Mouse (Mus musculus) fat pad, adult 2 months (tissue): Measurements from ENCODE around the gene Nav3.

Experiments used
- DNase-seq: peaks from one replicate; pipeline ENCODE4 v3.0.0-alpha.2; 2011; ENCODE audit warnings: low read depth, low spot score; ENCODE audit errors: extremely low read depth

The Nav3 gene

GRCm38 (mm10) chr10:109858568-109858967, 597.4 kb downstream of the Nav3 start:
- no peak for DNase-seq

- DNase-seq = no peak
These were observed 603.6 kb downstream of the Nav3 start for GRCm38 (mm10) chr10:109852392-109852791.

DNA sequence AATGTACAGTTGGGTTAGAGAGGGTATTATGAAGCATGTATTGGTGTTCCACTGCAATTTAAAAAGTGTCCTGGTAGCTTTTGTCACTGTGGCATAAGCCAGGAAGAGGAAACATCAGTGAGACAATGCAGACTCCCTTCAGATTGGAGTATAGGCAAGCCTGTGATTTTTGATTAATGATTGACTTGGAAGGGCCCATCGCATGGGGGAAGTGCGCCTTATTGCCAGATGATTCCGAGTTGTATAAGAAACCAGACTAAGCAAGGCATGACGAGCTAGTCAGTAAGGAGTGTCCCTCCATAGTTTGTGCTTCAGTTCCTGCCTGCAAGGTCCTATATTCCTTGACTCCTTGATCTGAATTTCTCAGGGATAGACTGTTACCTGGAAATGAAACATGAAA, 608.4 kb downstream of the Nav3 start:
- DNase-seq = no peak

GRCm38 (mm10) chr10:109843661-109844060, 612.3 kb downstream of the Nav3 start:
- DNase-seq = peak; percentile 18

DNA sequence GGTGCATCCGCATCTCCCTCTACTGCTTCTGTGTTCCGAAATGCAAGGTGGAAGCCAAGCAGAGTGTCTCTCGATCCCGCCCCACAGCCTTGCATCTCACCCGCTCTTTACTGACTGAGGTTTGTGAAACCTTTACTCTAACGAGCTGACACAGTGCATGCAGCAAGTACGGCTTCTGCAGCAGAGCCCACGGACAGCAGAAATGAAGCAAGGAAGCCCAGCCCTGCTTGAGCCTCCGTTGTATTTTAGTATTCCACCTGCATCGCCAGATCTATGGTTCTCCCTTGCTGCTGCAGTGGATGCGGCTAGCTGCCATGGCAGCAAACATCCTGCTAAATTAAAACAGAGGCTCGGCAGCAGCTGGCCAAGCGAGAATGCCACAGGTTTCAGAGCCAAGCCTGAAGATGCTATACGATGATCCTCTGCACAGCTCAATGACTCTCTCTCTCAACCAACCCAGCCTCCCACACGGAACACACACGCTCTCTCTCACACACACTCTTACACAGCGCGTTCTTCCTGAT, 623.2 kb downstream of the Nav3 start:
- no peak for DNase-seq

DNA sequence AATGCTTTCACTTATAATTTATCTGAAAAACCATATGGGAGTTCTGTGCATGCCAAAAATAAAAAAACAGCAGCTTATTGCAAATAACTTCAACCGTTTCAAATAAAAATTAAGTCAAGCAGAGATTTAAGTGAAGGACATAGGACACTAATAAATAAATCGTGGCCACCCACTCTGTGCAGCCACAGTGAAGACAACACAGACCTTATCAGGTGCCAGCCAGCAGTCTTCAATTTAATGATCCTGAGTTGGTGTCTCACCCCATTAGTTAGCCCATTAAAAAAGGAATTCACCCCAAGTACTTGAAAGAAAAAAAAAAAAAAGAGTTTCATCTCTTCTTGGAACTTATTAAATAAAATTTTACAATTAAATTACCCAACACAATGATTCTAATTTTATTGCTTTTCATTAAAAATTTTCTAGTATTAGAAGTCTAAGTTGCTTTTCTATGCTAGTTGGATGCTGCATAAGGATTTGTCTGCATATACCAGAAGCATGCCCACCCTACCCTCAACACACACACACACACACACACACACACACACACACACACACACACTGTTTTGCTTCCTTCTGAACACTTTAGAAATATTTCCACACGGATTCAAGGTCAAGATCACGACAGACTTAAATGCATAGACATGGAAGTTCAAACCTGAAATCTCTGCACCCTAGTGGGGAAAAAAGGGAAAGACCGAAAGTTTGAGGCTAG, 649.1 kb downstream of the Nav3 start:
- no peak for DNase-seq

DNA sequence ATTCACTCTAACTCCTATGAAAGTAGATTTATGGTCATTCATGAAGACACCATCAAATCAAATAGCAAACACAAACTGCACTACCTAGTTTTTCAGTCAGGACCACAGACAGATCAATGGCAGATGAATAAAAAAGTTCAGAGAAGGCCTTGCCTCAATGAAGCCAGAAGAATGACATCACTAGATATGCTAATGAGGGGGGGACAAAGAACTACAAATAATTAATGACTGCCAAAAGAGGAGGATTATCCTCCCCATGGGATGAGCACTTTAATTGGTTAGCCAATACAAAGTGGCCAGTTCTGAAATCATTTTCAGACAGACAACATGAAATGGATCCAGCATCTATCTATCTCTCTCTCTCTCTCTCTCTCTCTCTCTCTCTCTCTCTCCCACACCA, 652.6 kb downstream of the Nav3 start:
- DNase-seq = no peak

DNA sequence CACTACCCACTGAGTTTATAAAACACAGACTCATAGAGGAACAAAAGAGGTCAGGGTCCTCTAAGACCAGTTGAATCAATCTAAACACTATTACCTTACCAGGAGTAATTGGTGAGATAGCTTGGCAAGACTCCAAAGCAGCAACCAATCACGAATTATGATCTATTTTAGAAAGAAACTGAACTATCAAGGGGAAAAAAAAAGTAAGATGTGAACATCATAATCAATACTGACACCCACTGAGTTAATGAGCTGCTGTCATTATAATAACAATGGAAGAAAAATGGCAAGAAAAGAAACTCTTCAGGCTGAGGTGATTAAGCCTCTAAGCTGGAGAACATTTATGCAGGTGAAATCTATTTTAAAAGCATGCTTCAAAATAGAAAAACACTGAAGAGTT, 653.8 kb downstream of the Nav3 start:
- DNase-seq = no peak

DNA sequence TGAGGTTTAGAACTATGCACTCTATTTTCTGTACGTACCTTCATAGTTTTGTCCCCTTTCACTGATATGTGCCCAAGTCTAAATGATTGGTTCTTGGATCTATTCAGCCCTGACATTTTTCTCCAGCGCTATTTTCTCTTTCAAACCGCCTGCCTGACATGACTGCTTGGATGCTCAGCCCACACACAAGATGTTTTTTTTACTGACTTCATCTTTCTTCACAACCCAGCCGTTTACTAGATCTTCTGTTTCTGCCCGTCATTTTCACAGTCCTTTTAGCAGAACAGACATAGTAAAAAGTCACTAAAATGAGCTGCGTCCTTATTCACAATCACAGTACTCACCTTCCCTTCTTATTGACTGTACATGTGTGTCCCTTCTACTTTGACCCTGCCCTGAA, 656.8 kb downstream of the Nav3 start:
- no peak for DNase-seq

- DNase-seq = peak; percentile 31
These were observed 659.0 kb downstream of the Nav3 start for GRCm38 (mm10) chr10:109796981-109797380.

DNA sequence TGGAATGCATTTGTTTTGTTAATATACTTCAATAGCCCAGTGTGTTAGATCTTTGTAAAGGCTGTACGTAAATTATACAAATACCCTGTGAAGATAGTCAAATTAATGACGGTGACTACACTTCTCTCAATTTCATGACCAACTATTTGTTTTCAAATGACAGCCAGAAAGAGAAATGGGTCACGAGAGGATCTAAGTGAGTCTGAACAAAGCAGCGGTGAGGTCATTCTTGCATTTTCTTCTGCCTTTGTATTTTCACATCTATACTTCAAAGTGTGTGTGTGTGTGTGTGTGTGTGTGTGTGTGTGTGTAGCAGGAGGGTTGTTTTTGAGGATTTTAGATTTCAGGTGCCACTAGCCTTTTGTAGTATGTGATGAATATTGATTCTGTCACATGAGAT, 662.5 kb downstream of the Nav3 start:
- no peak for DNase-seq

DNA sequence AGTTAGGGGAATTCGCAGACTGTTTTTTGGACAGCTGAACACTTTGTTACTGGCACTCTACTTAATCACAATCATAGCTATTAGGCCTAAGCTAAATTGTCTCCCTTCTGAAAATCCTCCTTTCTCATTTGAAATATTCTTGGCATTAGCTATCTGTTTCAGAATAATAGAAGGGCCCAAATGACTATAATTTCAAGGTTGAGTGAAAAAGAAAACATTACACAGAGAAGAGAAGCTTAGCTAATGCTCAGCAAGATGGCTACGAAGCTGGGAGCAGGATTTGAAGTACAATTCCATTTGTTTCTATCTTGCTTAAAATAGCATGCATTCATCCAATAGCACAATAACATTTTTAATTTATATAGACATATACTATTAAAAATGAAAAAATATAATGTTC, 667.3 kb downstream of the Nav3 start:
- DNase-seq = no peak

DNA sequence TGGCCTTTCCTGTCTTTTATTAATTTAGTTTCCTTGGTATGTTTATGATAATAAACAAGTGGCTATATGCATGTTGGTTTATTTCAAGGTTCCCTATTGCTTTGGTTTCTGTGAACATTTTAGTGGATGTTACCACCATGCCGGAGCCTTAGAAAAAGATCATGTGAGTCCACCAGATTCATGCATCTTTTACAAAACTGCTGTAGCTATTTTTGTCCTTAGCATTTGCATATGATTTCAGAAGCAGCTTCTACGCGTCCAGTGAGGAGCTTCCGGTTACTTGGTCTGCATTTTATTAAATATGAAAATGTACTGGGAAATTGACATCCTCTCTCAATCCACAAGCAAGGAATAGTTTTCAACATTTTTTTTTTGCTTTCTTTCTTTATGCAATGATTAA, 676.9 kb downstream of the Nav3 start:
- DNase-seq = no peak

DNA sequence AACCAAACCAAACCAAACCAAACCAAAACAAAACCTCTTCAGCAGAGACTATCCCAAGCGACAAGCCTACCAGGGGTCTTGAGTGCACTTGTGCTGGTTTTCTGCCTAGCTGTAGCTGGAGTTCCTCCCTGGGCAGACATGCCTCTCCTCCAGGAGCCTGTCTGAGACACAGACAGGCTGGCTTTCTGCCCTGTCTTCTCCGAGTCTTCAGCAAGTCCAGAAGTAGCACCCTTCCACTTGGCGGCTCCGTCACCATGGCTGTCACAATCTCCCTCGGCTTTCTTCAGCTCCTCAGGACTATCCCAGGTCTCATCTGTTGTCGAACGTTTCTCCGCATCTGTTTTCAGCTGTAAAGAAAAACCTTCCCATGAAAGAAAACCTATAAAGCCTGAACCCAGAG, 686.9 kb downstream of the Nav3 start:
- DNase-seq = no peak

DNA sequence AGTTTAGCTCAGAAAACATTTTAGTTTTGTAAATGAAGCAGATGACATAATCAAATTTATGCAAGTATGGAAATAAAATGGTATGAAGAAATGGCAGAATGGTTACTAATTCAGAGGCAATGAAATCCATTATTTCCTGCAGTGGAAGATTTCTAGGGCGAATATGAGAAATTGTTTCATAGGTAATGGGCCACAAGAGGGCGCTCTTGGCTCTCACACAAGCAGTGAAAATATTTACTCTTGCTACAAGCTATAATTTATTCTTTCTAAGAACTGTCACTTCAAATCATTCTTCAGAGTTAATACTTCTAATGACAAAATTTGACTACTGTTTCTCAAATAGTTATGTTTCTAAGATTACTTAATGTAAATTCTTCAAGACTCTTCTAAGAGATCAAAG, 690.4 kb downstream of the Nav3 start:
- DNase-seq = no peak

DNA sequence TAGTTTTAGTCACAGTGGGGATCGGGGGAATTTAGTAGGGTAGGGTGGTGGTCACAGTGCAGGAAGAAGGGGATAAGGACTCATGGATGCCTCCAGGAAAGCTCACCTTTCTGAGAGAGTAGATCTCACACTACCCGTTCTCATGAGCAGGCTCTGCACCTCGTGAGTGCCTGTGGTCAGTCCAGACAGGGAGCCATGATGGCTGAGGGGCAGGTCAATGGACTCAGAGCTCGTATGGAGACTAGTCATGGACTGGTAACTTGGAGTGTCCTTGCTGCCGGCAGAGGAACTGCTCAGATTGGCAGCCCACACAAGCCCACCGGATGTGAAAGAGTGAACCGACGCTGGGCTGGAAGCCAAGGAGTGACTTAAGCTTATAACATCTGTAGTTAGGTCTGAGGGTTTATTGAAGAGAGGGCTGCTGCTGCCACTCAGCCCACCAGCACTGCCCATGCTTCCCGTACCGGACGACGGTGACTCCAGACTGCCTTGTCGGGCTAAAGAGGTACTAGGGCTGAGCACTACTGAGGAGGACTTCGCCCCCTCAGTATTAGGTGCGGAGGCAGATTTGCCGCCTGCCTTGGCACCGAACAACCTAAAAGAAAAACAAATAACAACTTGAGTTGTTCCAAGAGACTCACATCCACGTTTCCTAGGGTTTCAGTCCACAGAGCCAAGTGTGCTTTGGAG, 691.4 kb downstream of the Nav3 start:
- DNase-seq = no peak

DNA sequence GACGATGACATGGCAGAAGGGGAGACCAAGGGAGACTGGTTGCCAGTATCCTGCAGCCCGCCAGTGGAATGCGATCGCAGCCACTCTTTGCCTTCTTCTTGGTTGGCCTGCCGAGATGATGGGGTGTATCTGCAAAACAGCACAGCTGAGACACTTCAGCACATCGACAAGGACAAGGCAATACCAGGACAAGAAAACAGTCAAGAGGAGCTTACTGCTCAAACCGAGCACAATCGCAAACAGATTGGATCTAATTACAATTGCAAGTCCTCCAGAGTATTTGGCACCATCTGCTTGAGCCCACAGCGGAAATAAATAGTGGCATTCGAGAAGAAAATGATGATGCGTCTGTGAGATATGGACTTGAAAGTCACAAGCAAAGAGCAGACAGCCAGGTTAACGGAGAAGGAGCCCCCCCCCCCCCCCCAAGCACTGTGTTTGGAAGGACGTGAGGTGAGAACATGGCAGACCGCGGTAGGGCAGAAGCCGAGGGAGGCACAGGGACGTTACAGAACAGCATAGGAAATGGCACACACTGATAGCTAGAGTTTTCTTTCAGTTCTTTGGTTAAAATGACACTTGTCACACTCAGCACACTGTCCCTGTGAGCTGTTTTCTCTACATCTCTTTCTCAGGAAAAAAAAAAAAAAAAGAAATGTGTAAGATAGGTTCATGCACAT, 696.9 kb downstream of the Nav3 start:
- no peak for DNase-seq

DNA sequence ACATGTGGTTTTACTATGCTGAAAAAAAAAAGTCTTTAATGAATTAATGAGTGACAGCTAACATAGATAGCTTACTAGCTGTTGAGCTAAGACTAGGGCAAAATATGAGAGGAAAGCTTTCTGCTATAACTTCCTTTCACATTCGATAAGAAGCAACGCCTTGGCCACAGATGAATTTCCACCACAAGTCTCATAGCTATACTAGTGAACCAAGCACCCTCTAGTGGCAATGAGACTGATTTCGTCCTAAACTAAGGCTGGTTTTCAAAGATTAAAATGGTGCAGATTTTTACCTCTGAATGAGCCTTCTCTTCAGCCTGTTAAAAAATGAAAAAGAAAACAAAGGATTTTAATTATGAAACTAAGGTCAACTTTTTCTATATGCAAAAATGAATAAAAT, 709.1 kb downstream of the Nav3 start:
- no peak for DNase-seq

DNA sequence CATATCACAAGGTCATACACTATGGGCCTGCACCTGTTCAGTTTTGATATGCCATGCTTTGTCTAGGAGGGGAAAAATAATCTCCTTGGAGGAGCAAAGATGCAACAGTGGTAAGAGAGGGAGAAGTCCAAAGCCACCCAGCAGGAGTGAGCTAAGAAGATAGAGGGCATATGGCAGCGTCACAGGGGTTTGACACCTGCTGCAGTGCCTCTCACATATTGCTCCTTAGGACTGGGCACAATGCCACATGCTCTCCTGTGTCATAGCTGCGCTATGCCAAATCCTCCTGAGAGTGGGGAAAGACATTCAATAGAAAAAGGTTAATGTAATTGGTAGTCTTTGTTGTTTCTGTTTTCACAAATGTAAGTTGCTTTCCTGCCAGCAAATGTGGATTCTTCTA, 714.3 kb downstream of the Nav3 start:
- no peak for DNase-seq

DNA sequence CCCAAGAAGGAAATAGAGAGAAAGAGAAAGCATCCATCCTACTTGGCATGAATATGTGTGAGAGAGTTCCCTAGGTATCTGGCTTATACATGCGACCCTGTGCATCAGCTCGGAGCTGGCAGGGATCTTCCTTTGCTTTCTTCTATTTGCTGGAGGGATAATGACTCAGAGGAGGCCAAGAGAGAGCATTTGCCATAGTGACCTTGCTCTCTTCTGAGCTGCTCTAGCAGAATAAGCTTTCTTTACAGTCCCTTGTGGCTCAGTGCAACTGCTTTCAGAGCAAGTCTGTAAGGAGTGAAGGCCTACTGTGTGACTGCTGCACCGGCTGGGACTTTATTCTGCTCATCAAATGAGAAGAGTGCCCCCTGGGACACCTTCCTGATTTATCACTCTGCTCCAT, 715.7 kb downstream of the Nav3 start:
- no peak for DNase-seq

DNA sequence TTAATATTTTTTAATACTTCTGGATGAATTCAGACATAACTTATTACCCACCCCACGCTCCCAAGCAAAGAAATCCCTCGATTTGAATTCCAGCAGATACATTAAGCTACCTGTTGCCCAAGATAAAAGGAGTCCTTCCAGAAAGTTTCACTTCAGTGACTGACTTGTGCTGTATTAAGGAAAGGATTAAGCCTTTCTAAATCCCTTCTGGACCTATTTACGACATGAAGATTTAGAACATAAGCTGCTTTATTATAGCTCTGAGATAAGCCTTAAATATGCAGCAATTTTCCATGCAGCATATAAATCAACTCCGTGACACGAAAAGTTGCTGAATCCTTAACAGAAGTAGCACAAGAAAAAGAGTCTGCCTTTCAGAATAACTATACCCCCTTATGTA, 732.4 kb downstream of the Nav3 start:
- peak; percentile 68 for DNase-seq

DNA sequence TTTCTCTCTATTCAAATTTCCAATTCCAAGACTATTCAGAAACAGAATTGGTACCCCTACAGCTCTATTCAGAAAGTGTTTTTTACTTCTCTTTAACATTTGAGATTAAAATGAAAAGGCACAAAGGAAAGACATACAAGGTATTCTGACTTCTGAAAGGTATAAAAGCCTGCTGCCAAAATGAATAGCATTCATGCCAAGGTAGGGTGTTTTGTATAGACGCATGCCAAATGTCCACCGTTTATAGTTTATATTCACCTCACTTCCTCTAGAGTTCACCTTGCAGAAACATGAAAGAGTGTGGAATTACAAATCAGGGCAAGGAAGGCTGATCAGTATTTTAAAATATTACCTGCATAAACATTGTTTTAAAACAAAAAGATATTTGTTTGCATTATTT, 737.2 kb downstream of the Nav3 start:
- DNase-seq = no peak
